Mouse (Mus musculus): ENCODE data around the gene Serinc5. TPM values are rescaled to one million over a fixed set of nuclear protein-coding genes. Genes with fewer than 3 reads are reported as not detected.

Serinc5 gene
- polyA plus RNA-seq, 1 experiment from 2014 or later: 18.7 TPM

DNA sequence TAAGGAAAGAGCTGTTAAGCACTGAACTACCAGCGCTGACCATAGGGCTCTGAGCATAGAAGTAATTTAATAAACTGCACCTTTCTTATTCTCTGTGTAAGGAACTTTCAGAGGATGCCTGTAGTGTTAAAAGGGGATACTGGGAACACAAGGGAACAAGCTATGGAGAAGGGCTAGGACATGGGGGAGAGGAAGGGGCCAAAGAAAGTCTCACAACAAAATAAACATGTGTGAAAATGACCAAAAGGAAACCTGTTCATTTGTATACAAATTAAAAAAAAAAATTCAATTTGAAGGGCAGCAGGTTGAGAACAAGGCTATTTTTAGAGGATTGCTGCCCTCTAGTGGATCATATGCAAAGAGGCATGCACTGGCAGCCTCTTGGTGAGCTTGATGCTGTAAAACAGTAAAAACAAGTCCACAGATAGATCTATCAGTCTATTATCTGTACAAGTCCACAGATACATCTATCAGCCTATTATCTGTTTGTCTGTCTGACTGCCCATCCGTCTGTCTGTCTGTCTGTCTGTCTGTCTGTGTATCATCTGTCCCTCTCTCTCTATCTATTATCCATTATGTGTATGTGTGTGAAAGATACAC, 129.9 kb downstream of the Serinc5 start:
- no peaks in the 10 kb centered on the region for H3K36me3 ChIP-seq
- peaks cover 10% of the 10 kb centered on the region for H3K4me1 ChIP-seq
- no peak overlapping the region for H3K4me3 ChIP-seq
- H3K27me3 ChIP-seq: no peaks in the 10 kb centered on the region
- H3K4me2 ChIP-seq (replicated peaks): no peak overlapping the region
- no peaks in the 10 kb centered on the region for H3K9me3 ChIP-seq (replicated peaks)
- peak; percentile 51; the same call in 1 of the 2 replicates for ATAC-seq (ENCODE audit: low FRiP score)
- 8% methylated on average over 2 of the region's 2 CpGs for WGBS
- H3K9ac ChIP-seq: no peak overlapping the region
- no peak overlapping the region for H3K27ac ChIP-seq

DNA sequence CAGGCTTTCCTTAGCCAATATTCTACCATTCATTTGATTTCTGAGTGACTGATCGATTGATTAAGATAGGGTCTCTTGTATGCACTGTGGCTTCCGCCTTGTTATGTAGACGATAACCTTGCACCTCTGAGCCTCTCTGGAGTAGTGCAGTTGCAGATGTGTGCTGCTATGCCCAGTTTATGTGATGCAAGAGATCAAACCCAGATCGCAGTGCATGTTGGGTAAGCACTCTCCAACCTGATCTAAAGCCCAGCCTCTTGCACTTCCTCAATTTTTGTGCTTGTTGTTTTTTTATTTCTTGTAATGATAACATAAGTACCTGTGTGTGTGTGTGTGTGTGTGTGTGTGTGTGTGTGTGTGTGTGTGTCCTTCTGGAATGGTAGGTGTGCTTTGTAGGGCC, 132.0 kb downstream of the Serinc5 start:
- no peak overlapping the region for H3K9ac ChIP-seq
- no peak overlapping the region for H3K4me3 ChIP-seq
- H3K4me2 ChIP-seq (replicated peaks): no peak overlapping the region
- ATAC-seq (ENCODE audit: low FRiP score): no peak
- H3K27me3 ChIP-seq: no peaks in the 10 kb centered on the region
- 90% methylated on average over 4 of the region's 4 CpGs for WGBS
- H3K9me3 ChIP-seq (replicated peaks): no peaks in the 10 kb centered on the region
- 0 out of 2 replicates have a peak, but pooled peaks cover 3% of the 10 kb centered on the region for H3K4me1 ChIP-seq
- no peak overlapping the region for H3K27ac ChIP-seq
- H3K36me3 ChIP-seq: no peaks in the 10 kb centered on the region

DNA sequence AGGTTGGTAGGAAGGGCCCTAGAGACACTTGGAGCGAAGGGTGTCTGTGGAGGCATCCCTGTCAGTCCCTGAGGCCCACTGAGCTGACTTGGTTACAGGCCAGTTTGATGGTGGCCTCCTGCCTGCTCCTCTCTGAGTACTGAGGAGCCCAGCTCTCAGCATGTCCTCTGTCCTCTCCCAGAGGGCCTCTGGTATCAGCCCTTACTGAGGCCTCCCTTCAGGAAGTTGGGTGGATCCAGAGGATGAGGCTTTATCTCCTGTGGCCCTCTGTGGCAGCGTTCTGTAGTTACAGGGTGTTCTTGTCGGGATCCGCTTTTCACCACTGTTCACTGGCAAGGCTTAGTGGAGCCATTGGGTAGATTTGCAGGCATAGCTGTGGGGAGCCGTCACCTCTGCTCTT, 132.4 kb downstream of the Serinc5 start:
- H3K4me2 ChIP-seq (replicated peaks): no peak overlapping the region
- no peak overlapping the region for H3K9ac ChIP-seq
- no peaks in the 10 kb centered on the region for H3K36me3 ChIP-seq
- H3K9me3 ChIP-seq (replicated peaks): no peaks in the 10 kb centered on the region
- H3K27me3 ChIP-seq: no peaks in the 10 kb centered on the region
- H3K4me3 ChIP-seq: no peak overlapping the region
- WGBS: 83% methylated on average over 5 of the region's 5 CpGs
- no peak for ATAC-seq (ENCODE audit: low FRiP score)
- no peak overlapping the region for H3K27ac ChIP-seq
- 0 out of 2 replicates have a peak, but pooled peaks cover 3% of the 10 kb centered on the region for H3K4me1 ChIP-seq

DNA sequence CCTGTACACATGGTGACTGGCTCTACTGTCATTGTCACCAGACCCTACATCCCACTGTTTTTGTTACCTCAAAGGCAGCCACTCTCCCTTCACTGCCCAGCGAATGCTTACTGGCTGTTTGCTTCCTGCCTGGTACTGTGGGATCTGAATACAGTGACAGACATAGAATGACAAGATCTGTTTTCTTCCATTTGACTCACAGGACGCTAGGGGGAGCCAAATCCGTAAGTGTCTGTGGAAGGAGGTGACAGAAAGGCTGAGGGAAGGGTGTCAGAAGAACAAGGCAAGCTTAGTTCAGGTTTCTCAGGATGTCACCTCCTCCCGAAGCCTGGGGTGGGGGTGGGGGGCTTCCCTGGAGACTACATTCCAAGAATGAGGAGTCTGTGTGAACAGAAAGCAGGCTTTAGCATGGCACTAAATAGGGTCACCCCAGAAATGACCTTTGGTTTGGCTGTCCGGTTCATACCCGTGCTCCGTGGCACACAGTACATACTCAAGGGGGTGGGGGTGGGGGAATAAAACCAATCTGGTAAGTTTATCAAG, 140.2 kb downstream of the Serinc5 start:
- WGBS: 30% methylated on average over 7 of the region's 7 CpGs
- peaks cover 4% of the 10 kb centered on the region for H3K4me1 ChIP-seq
- no peaks in the 10 kb centered on the region for H3K9me3 ChIP-seq (replicated peaks)
- H3K9ac ChIP-seq: no peak overlapping the region
- H3K4me3 ChIP-seq: no peak overlapping the region
- no peak overlapping the region for H3K27ac ChIP-seq
- H3K4me2 ChIP-seq (replicated peaks): 0 out of 2 replicates have a peak overlapping the region, but pooled peaks have one; percentile 24
- peak; percentile 77 for ATAC-seq (ENCODE audit: low FRiP score)
- 0 out of 2 replicates have a peak, but pooled peaks cover 4% of the 10 kb centered on the region for H3K27me3 ChIP-seq
- no peaks in the 10 kb centered on the region for H3K36me3 ChIP-seq

DNA sequence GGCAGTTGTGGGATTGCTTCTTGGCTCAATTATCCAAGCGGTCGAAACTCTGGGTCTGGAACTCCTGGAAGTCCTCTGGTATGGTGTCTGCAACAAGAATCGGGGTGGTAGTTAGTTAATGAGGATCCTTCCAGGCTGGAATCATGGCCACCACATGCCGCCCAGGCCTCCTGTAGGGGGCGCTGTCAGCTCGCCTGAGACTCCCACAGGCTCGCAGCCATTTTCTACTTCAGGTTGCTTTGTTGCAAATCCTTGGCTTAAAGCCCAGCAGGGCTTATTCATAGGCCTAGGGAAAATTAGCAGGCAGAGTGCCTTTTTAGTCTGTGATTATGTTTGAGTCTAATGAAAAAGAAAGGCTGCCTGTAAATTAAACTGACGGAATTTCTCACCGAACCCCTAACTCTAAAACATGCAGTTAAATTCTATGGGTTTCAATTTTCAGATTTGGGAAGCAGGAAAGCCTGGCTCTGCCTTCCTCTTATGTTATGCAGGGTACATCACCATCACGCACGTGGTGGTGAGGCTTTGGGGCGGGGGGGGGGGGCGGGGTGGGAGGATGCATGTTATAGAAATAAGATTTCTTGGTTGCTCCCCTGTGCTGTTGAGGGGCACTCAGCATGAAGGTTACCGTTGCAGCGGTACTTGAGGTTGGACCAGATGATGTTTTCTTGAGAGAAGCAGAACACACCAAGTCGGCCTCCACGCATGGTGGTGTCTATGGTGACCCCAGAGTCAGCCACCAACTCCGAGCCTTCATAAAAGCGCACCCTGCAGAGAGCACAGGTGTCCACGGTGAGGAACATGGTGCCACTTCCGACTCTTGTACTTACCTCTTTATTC, 141.1 kb downstream of the Serinc5 start:
- H3K4me2 ChIP-seq (replicated peaks): no peak overlapping the region
- peak; percentile 49 for ATAC-seq (ENCODE audit: low FRiP score)
- 66% methylated on average over 21 of the region's 21 CpGs for WGBS
- H3K36me3 ChIP-seq: no peaks in the 10 kb centered on the region
- no peak overlapping the region for H3K9ac ChIP-seq
- 0 out of 2 replicates have a peak, but pooled peaks cover 4% of the 10 kb centered on the region for H3K27me3 ChIP-seq
- no peak overlapping the region for H3K27ac ChIP-seq
- no peaks in the 10 kb centered on the region for H3K9me3 ChIP-seq (replicated peaks)
- H3K4me1 ChIP-seq: peaks cover 4% of the 10 kb centered on the region
- H3K4me3 ChIP-seq: no peak overlapping the region

DNA sequence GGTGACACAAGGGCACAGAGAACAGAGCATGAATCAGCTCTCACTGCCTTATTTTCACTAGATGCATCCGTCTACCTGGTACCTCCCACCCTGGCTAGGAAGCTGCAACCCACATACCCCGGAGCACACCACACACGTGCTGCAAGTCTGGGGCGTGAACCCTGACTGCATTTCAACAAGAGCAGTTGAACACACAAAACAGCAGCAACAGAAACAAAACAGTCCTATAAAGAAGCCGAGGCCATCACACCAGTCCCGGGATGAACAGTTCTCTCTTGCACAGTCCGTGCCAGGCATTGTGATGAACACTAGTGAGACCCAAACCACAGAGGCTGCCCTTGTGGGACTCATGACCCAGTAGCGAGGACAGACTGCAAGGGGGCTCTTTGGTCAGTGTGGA, 142.8 kb downstream of the Serinc5 start:
- H3K4me3 ChIP-seq: no peak overlapping the region
- no peaks in the 10 kb centered on the region for H3K9me3 ChIP-seq (replicated peaks)
- no peak overlapping the region for H3K9ac ChIP-seq
- 90% methylated on average over 8 of the region's 8 CpGs for WGBS
- no peaks in the 10 kb centered on the region for H3K36me3 ChIP-seq
- no peak overlapping the region for H3K4me2 ChIP-seq (replicated peaks)
- peaks cover 4% of the 10 kb centered on the region for H3K4me1 ChIP-seq
- H3K27me3 ChIP-seq: 0 out of 2 replicates have a peak, but pooled peaks cover 4% of the 10 kb centered on the region
- H3K27ac ChIP-seq: no peak overlapping the region
- ATAC-seq (ENCODE audit: low FRiP score): no peak

DNA sequence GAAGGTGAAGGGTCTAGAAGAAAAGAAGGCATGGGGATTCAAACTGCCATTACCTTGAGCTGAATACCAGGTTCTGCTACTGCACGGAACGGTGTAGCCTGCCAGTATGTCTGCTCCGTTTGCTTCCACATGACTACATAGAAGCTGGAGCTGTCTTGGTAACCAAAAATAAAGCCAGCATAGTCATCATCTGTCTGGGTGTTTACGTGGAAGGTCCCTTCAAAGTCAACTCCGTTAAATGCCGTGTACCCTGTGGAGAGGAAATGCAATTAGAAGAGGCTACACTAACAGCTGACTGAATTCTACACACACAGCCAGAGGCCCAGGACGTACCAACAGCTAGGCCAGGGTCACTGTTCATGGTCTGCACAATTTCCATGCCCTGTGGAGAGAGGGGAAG, 144.1 kb downstream of the Serinc5 start:
- Histone ChIP-seq H3K9me3 (replicated peaks) (no peaks in the 10 kb centered on the region), H3K4me1 (peaks cover 4% of the 10 kb centered on the region), H3K27ac (no peak overlapping the region), H3K27me3 (no peaks in the 10 kb centered on the region), H3K9ac (no peak overlapping the region), H3K4me3 (no peak overlapping the region), H3K36me3 (no peaks in the 10 kb centered on the region), H3K4me2 (replicated peaks) (no peak overlapping the region)
- 70% methylated on average over 7 of the region's 7 CpGs for WGBS
- no peak for ATAC-seq (ENCODE audit: low FRiP score)

DNA sequence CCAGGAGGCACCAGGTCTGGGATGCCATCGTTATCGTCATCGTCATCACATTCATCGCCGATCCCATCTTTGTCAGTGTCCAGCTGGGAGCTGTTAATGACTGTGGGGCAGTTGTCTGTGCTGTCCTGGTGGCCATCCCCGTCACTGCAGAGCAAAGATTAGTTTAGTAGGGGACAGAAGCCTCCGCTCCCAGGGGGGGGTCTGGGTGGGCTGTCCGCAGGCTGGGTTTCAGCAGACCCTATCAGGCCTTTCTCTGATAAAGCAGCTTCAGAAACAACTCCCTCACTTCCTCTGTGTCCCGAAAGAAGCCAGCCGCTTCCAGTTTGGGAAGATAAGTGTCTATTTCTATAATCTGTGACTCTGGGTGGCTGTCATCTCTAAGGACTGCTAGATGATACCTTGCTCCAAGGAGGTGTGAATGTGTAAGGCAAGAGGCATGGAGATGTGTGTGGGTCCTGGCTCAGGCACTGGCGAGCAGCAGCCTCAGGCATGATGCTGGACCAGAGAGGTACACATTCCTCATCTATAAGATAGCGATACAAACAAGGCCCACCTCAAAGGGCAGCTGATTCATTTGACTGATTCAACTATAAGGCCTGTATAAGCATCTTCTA, 147.2 kb downstream of the Serinc5 start:
- H3K4me3 ChIP-seq: no peak overlapping the region
- H3K27me3 ChIP-seq: no peaks in the 10 kb centered on the region
- H3K9me3 ChIP-seq (replicated peaks): no peaks in the 10 kb centered on the region
- WGBS: 86% methylated on average over 12 of the region's 12 CpGs
- no peaks in the 10 kb centered on the region for H3K4me1 ChIP-seq
- H3K27ac ChIP-seq: no peak overlapping the region
- no peak for ATAC-seq (ENCODE audit: low FRiP score)
- H3K4me2 ChIP-seq (replicated peaks): no peak overlapping the region
- no peaks in the 10 kb centered on the region for H3K36me3 ChIP-seq
- H3K9ac ChIP-seq: no peak overlapping the region

DNA sequence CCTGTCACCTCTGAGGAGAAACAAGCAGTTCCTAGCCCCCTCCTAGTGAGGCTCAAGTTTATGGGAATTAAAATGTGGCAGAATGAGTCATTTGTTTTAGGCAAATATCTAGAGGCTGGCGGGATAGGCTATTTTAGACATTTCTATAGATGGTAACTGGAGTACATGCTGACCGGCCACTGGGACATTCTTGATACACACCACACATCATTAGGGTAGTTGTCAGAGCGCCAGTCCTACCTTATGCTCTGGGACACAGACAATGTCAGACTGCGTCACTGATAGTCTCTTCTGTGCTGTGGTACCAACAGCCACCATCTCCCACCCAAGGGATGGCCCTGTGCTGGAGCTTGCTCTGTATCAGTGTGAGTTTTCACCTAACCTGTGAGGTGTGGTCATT, 148.2 kb downstream of the Serinc5 start:
- Histone ChIP-seq H3K4me3 (no peak overlapping the region), H3K9ac (no peak overlapping the region), H3K4me1 (no peaks in the 10 kb centered on the region), H3K27me3 (no peaks in the 10 kb centered on the region), H3K4me2 (replicated peaks) (no peak overlapping the region), H3K27ac (no peak overlapping the region), H3K9me3 (replicated peaks) (no peaks in the 10 kb centered on the region), H3K36me3 (no peaks in the 10 kb centered on the region)
- 92% methylated on average over 4 of the region's 4 CpGs for WGBS
- no peak for ATAC-seq (ENCODE audit: low FRiP score)

DNA sequence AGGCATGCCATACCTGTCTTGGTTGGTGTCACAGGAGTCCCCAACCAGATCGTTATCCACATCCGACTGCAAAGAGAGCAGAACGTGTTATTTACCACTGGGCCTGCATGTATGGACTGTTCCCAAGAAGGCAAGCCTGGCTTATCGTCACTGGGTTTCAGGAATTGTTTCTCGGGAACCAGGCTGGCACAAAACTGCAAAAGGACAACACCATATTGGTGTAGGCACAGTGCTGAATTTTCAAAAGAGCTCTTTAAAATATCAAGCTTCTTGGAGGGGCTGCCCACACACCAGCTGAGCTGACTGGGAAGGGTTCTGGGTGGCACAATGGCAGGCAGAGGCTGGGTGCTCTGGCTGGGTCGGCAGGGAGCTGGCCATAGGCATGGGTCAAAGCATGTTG, 149.6 kb downstream of the Serinc5 start:
- H3K9ac ChIP-seq: no peak overlapping the region
- WGBS: 91% methylated on average over 6 of the region's 6 CpGs

More for the DNA sequence above, 149.6 kb downstream of the Serinc5 start:
- Histone ChIP-seq H3K4me2 (replicated peaks) (no peak overlapping the region), H3K4me1 (no peaks in the 10 kb centered on the region), H3K27me3 (no peaks in the 10 kb centered on the region), H3K4me3 (no peak overlapping the region), H3K9me3 (replicated peaks) (no peaks in the 10 kb centered on the region), H3K36me3 (no peaks in the 10 kb centered on the region), H3K27ac (no peak overlapping the region)
- ATAC-seq (ENCODE audit: low FRiP score): no peak
